Mouse (Mus musculus): ENCODE data around the gene Chd4. TPM values are rescaled to one million over a fixed set of nuclear protein-coding genes. Genes with fewer than 3 reads are reported as not detected.
"Not testable (repeated sequence)": the region's sequence is repeated elsewhere in the genome, so short reads cannot be mapped to it uniquely, and the experiment has no call there.

Chd4 gene
- polyA plus RNA-seq, 2 experiments from 2014 or later: 49.4 to 66.6 TPM

- no peak for ATAC-seq
Measured at GRCm38 (mm10) chr6:125143904-125144303, 48.1 kb downstream of the Chd4 start.

GRCm38 (mm10) chr6:125145001-125145400, 49.2 kb downstream of the Chd4 start, which contains the start of gene Iffo1:
TSS of gene Iffo1 (plus strand) at chr6:125145241.
- peak; percentile 100 for ATAC-seq

GRCm38 (mm10) chr6:125145479-125145951, 49.7 kb downstream of the Chd4 start:
- no peak for ATAC-seq

GRCm38 (mm10) chr6:125146148-125146547, 50.4 kb downstream of the Chd4 start:
- ATAC-seq: no peak

- no peak for ATAC-seq
Measured at GRCm38 (mm10) chr6:125146797-125147196, 51.0 kb downstream of the Chd4 start.

GRCm38 (mm10) chr6:125147329-125147728, 51.5 kb downstream of the Chd4 start:
- no peak for ATAC-seq

GRCm38 (mm10) chr6:125148251-125148925, 52.6 kb downstream of the Chd4 start:
- ATAC-seq: no peak

- no peak for ATAC-seq
Measured at GRCm38 (mm10) chr6:125148926-125149568, 53.3 kb downstream of the Chd4 start.

- ATAC-seq: no peak
Measured at GRCm38 (mm10) chr6:125149569-125149950, 53.8 kb downstream of the Chd4 start.

GRCm38 (mm10) chr6:125152212-125153017, 56.6 kb downstream of the Chd4 start:
- no peak for ATAC-seq

- ATAC-seq: no peak
Measured at GRCm38 (mm10) chr6:125153018-125153389, 57.2 kb downstream of the Chd4 start.

- ATAC-seq: no peak
Measured at GRCm38 (mm10) chr6:125153682-125154081, 57.9 kb downstream of the Chd4 start.

- ATAC-seq: no peak
Measured at GRCm38 (mm10) chr6:125154550-125154949, 58.8 kb downstream of the Chd4 start.

- no peak for ATAC-seq
Measured at GRCm38 (mm10) chr6:125155262-125155661, 59.5 kb downstream of the Chd4 start.

- ATAC-seq: no peak
Measured at GRCm38 (mm10) chr6:125156491-125156890, 60.7 kb downstream of the Chd4 start.

GRCm38 (mm10) chr6:125156903-125157614, 61.3 kb downstream of the Chd4 start:
- ATAC-seq: no peak

- ATAC-seq: no peak
Measured at GRCm38 (mm10) chr6:125158944-125159492, 63.2 kb downstream of the Chd4 start.

GRCm38 (mm10) chr6:125159773-125160557, 64.2 kb downstream of the Chd4 start:
- no peak for ATAC-seq

GRCm38 (mm10) chr6:125160558-125160853, 64.7 kb downstream of the Chd4 start:
- ATAC-seq: no peak

- no peak for ATAC-seq
Measured at GRCm38 (mm10) chr6:125160854-125161760, 65.3 kb downstream of the Chd4 start.

- not testable (repeated sequence) for ATAC-seq
Measured at GRCm38 (mm10) chr6:125161971-125162370, 66.2 kb downstream of the Chd4 start.
